Mouse (Mus musculus): Measurements from ENCODE around the gene Mrps10.

DNA sequence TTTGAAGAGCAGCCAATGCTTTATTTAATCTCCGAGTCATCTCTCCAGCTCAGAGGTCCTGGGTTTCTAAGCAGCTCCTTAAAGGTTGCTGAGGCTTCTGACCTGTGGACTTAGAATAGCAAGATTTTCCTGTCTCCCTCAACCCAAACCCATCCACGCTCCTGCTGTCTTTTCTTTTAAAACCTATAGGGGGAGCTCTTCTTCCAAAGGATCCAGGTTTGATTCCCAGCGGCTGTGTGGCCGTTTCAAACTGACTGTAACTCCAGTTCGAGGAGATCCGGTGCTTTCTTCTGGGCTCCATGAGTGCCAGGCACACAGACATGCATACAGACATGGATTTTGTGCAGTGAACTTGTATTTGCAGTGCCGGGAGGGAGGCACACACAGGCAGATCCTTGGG, 40.7 kb upstream of the Mrps10 start:
- TF ChIP-seq POLR2A (IDR thresholded peaks at IDR 0.05; ENCODE audit: extremely low read depth, insufficient read depth, low read length) (no peak), CTCF (IDR thresholded peaks at IDR 0.05; ENCODE audit: low read depth, low read length) (peak; percentile 18; the same call in 1 of the 2 replicates)
